Mouse (Mus musculus) neural tube, embryonic 11.5 days (tissue): ENCODE measurements around the gene Camkv. TPM values are rescaled to one million over a fixed set of nuclear protein-coding genes. Genes with fewer than 3 reads are reported as not detected.

Experiments used
- ATAC-seq: fragments of 200-750 bp; cut with Nextera tagmentation; 2 replicates; pipeline ENCODE4 v1.8.0; 2017; ENCODE audit warnings: moderate number of reproducible peaks, mild to moderate bottlenecking, moderate TSS enrichment, moderate library complexity; ENCODE audit not compliant: insufficient read depth, low FRiP score, low TSS enrichment
- DNase-seq: peaks from one replicate; pipeline ENCODE4 v3.0.0-alpha.2; 2015; ENCODE audit warnings: low spot score
- H3K27ac ChIP-seq: fragments of 300-500 bp; sonication (generic); 2 replicates; pipeline ENCODE4 v1.5.1; 2014; ENCODE audit warnings: low read depth, mild to moderate bottlenecking, low read length
- H3K27me3 ChIP-seq: fragments of 300-500 bp; sonication (generic); 2 replicates; pipeline ENCODE4 v1.6.1; 2014; ENCODE audit warnings: mild to moderate bottlenecking, low read length, mixed read lengths; ENCODE audit not compliant: control insufficient read depth, insufficient read depth
- H3K36me3 ChIP-seq: fragments of 300-500 bp; sonication (generic); 2 replicates; pipeline ENCODE4 v1.6.1; 2014; ENCODE audit warnings: mild to moderate bottlenecking, low read length, moderate library complexity, mixed read lengths; ENCODE audit not compliant: control insufficient read depth, insufficient read depth
- H3K4me1 ChIP-seq: fragments of 300-500 bp; sonication (generic); 2 replicates; pipeline ENCODE4 v1.6.1; 2014; ENCODE audit warnings: low read length, mixed read lengths; ENCODE audit not compliant: control insufficient read depth, insufficient read depth
- H3K4me2 ChIP-seq: fragments of 300-500 bp; sonication (generic); 2 replicates; pipeline ENCODE4 v1.6.1; 2014; ENCODE audit warnings: low read depth, mild to moderate bottlenecking, moderate library complexity
- H3K4me3 ChIP-seq: fragments of 300-500 bp; sonication (generic); 2 replicates; pipeline ENCODE4 v1.5.1; 2014; ENCODE audit warnings: low read depth, low read length
- H3K9ac ChIP-seq: fragments of 300-500 bp; sonication (generic); 2 replicates; pipeline ENCODE4 v1.6.1; 2014; ENCODE audit warnings: mild to moderate bottlenecking, low read length
- H3K9me3 ChIP-seq: fragments of 300-500 bp; sonication (generic); 2 replicates; pipeline ENCODE4 v1.6.1; 2016; ENCODE audit warnings: low read length; ENCODE audit not compliant: control insufficient read depth
- WGBS: fragments of 180-500 bp; shearing (Covaris S2); extraction: QIAGEN DNeasy Blood & Tissue Kit; methylation state at CpG from one replicate; pipeline ENCODE4 v1.1.7; 2014; 5-methylcytosine and 5-hydroxymethylcytosine counted together
- polyA plus RNA-seq: library from polyadenylated mRNA; unstranded; fragments of >200 nt; fragmentation: Nextera tagmentation; extraction: Ambion mirVana; gene quantifications from 2 replicates; pipeline ENCODE4 v1.2.1, GENCODE M21; 2014

Gene Camkv
- polyA plus RNA-seq, 1 experiment from 2014 or later: 4.3 TPM

GRCm38 (mm10) chr9:107975399-107976386, 40.2 kb downstream of the Camkv start, which contains the start of gene Uba7:
TSS of gene Uba7 (plus strand) at chr9:107975505.
- Histone ChIP-seq H3K9me3 (no peaks in the 10 kb centered on the region), H3K4me3 (no peak within 1 kb of the TSS), H3K27me3 (no peaks in the 10 kb centered on the region), H3K4me1 (no peaks in the 10 kb centered on the region), H3K9ac (no peak within 1 kb of the TSS), H3K27ac (no peak within 1 kb of the TSS), H3K4me2 (no peak within 1 kb of the TSS), H3K36me3 (no peaks in the 10 kb centered on the region; the same call in 1 of the 2 replicates)
- DNase-seq (no peak), ATAC-seq (no peak)
- WGBS: 74% methylated on average over 12 of the region's 12 CpGs

- 91% methylated on average over 12 of the region's 12 CpGs for WGBS
- peaks cover 7% of the 10 kb centered on the region for H3K4me1 ChIP-seq
- H3K9ac ChIP-seq: no peak overlapping the region
- ATAC-seq: no peak
- H3K27ac ChIP-seq: no peak overlapping the region
- no peaks in the 10 kb centered on the region; the same call in 1 of the 2 replicates for H3K36me3 ChIP-seq
- no peak for DNase-seq
- H3K4me2 ChIP-seq: no peak overlapping the region
- no peak overlapping the region for H3K4me3 ChIP-seq
- no peaks in the 10 kb centered on the region for H3K27me3 ChIP-seq
- H3K9me3 ChIP-seq: no peaks in the 10 kb centered on the region
These were observed 43.3 kb downstream of the Camkv start for GRCm38 (mm10) chr9:107978815-107979214.

GRCm38 (mm10) chr9:107981684-107982605, 46.5 kb downstream of the Camkv start:
- Histone ChIP-seq H3K4me2 (peak overlapping the region; percentile 79), H3K27me3 (peaks cover 6% of the 10 kb centered on the region), H3K36me3 (no peaks in the 10 kb centered on the region; the same call in 1 of the 2 replicates), H3K9ac (peak overlapping the region; percentile 23), H3K4me1 (peaks cover 13% of the 10 kb centered on the region), H3K27ac (peak overlapping the region; percentile 91), H3K9me3 (no peaks in the 10 kb centered on the region), H3K4me3 (peak overlapping the region; percentile 24)
- no peak for ATAC-seq
- peak; percentile 65 for DNase-seq
- 40% methylated on average over 6 of the region's 7 CpGs for WGBS

GRCm38 (mm10) chr9:107982681-107983346, 47.3 kb downstream of the Camkv start, which contains the start of gene Gm20661:
TSS of gene Gm20661 (plus strand) at chr9:107983058.
- Histone ChIP-seq H3K36me3 (no peaks in the 10 kb centered on the region; the same call in 1 of the 2 replicates), H3K27me3 (peaks cover 6% of the 10 kb centered on the region), H3K4me1 (peaks cover 13% of the 10 kb centered on the region), H3K27ac (peak within 1 kb of the TSS; percentile 91), H3K4me3 (peak within 1 kb of the TSS; percentile 66), H3K4me2 (peak within 1 kb of the TSS; percentile 79), H3K9me3 (no peaks in the 10 kb centered on the region), H3K9ac (peak within 1 kb of the TSS; percentile 37)
- ATAC-seq (no peak), DNase-seq (peak; percentile 78)
- WGBS: 39% methylated on average over 14 of the region's 14 CpGs

- no peak for ATAC-seq
- no peaks in the 10 kb centered on the region; the same call in 1 of the 2 replicates for H3K36me3 ChIP-seq
- peak overlapping the region; percentile 79 for H3K4me2 ChIP-seq
- H3K9me3 ChIP-seq: no peaks in the 10 kb centered on the region
- DNase-seq: peak; percentile 72
- peak overlapping the region; percentile 37; the same call in 1 of the 2 replicates for H3K9ac ChIP-seq
- whole genome bisulfite sequencing: 27% methylated on average over 4 of the region's 4 CpGs
- H3K27ac ChIP-seq: peak overlapping the region; percentile 91
- peak overlapping the region; percentile 66 for H3K4me3 ChIP-seq
- peaks cover 13% of the 10 kb centered on the region for H3K4me1 ChIP-seq
- H3K27me3 ChIP-seq: peaks cover 6% of the 10 kb centered on the region
These were observed 48.0 kb downstream of the Camkv start for GRCm38 (mm10) chr9:107983421-107983890.

- peaks cover 6% of the 10 kb centered on the region for H3K27me3 ChIP-seq
- ATAC-seq (no peak), DNase-seq (no peak)
- peak overlapping the region; percentile 91 for H3K27ac ChIP-seq
- 61% methylated on average over 19 of the region's 19 CpGs for WGBS
- peak overlapping the region; percentile 79 for H3K4me2 ChIP-seq
- no peaks in the 10 kb centered on the region for H3K9me3 ChIP-seq
- peaks cover 13% of the 10 kb centered on the region for H3K4me1 ChIP-seq
- peak overlapping the region; percentile 65 for H3K9ac ChIP-seq
- no peaks in the 10 kb centered on the region; the same call in 1 of the 2 replicates for H3K36me3 ChIP-seq
- H3K4me3 ChIP-seq: peak overlapping the region; percentile 66
These were observed 48.7 kb downstream of the Camkv start for GRCm38 (mm10) chr9:107984052-107984753.

- no peak for ATAC-seq
- WGBS: 64% methylated on average over 9 of the region's 9 CpGs
- peaks cover 13% of the 10 kb centered on the region for H3K4me1 ChIP-seq
These were observed 49.2 kb downstream of the Camkv start for GRCm38 (mm10) chr9:107984754-107985055.

More at GRCm38 (mm10) chr9:107984754-107985055, 49.2 kb downstream of the Camkv start:
- Histone ChIP-seq H3K27me3 (peaks cover 6% of the 10 kb centered on the region), H3K27ac (peak overlapping the region; percentile 91; the same call in 1 of the 2 replicates), H3K9me3 (no peaks in the 10 kb centered on the region), H3K9ac (peak overlapping the region; percentile 65), H3K4me2 (peak overlapping the region; percentile 79), H3K4me3 (peak overlapping the region; percentile 66), H3K36me3 (no peaks in the 10 kb centered on the region; the same call in 1 of the 2 replicates)
- no peak for DNase-seq
